Mouse (Mus musculus) heart, postnatal 10 days (tissue): ENCODE results near the gene Chrnb1. TPM values are rescaled to one million over a fixed set of nuclear protein-coding genes. Genes with fewer than 3 reads are reported as not detected.

Experiments used
- DNase-seq, 2 experiments: peaks; one replicate each; pipeline ENCODE4 v3.0.0; 2021
- intact Hi-C: fragments of 180-260 bp; cut with DNase I; formaldehyde crosslinking; loops from one replicate; pipeline ENCODE4 v1.15.1; 2025
- total RNA-seq, 2 experiments: library from RNA; stranded (reverse); gene quantifications; 2 replicates each; pipeline ENCODE4 v1.2.3; 2021

The Chrnb1 gene
- total RNA-seq, 2 experiments from 2014 or later: 5.8 to 7.1 TPM

- intact Hi-C loops: loop anchor here (5.0 kb wide), 1 partner anchor 238 kb away; the partner anchor contains the start of gene Gabarap
- DNase-seq: peak; percentile 68 to 78
Observed at GRCm38 (mm10) chr11:69754701-69755100, 41.0 kb downstream of the Chrnb1 start.

- intact Hi-C loops: no loop called here
- DNase-seq: no peak
Observed at GRCm38 (mm10) chr11:69754233-69754632, 41.5 kb downstream of the Chrnb1 start.

GRCm38 (mm10) chr11:69752686-69753085 lies 43.1 kb downstream of the Chrnb1 start:
- intact Hi-C loops: no loop called here
- no peak for DNase-seq

GRCm38 (mm10) chr11:69751635-69752034 lies 44.1 kb downstream of the Chrnb1 start:
- intact Hi-C loops: no loop called here
- no peak for DNase-seq

Other genes starting within 250 kb of the Chrnb1 start
- gene Dnah2, start 246.8 kb downstream of the Chrnb1 start, total RNA-seq: under 1 TPM; 0.02 to 0.10 TPM
- gene Efnb3, start 235.7 kb downstream of the Chrnb1 start, total RNA-seq: 100 to 1,000 TPM in 1 of 2 experiments, 10 to 100 TPM in 1; 97.6 to 115 TPM
- 1 to 10 TPM; 5.9 to 6.8 TPM for gene Wrap53, start 215.7 kb downstream of the Chrnb1 start, total RNA-seq
- 10 to 100 TPM; 32.5 to 45.2 TPM for gene Trp53, start 215.6 kb downstream of the Chrnb1 start, total RNA-seq
- gene Atp1b2, start 190.0 kb downstream of the Chrnb1 start, total RNA-seq: 10 to 100 TPM; 29.9 to 36.5 TPM
- gene Shbg, start 178.0 kb downstream of the Chrnb1 start, total RNA-seq: not detected
- gene Sat2, start 173.9 kb downstream of the Chrnb1 start, total RNA-seq: 1 to 10 TPM; 4.3 to 4.7 TPM
- gene Fxr2, start 163.0 kb downstream of the Chrnb1 start, total RNA-seq: 10 to 100 TPM; 72.1 to 78.7 TPM
- gene Sox15, start 140.6 kb downstream of the Chrnb1 start, total RNA-seq: not detected
- 10 to 100 TPM; 33.1 to 33.7 TPM for gene Mpdu1, start 133.3 kb downstream of the Chrnb1 start, total RNA-seq
- gene Cd68, start 129.8 kb downstream of the Chrnb1 start, total RNA-seq: 1 to 10 TPM; 5.8 to 7.8 TPM
- 100 to 1,000 TPM; 389 to 397 TPM for gene Eif4a1, start 123.5 kb downstream of the Chrnb1 start, total RNA-seq
- 10 to 100 TPM; 48.9 to 49.6 TPM for gene Senp3, start 113.9 kb downstream of the Chrnb1 start, total RNA-seq
- 1 to 10 TPM; 2.1 to 2.4 TPM for gene Tnfsf13, start 110.2 kb downstream of the Chrnb1 start, total RNA-seq
- 10 to 100 TPM; 19.6 to 20.3 TPM for gene Tnfsf12, start 100.1 kb downstream of the Chrnb1 start, total RNA-seq
- gene Tnfsfm13, start 99.8 kb downstream of the Chrnb1 start, total RNA-seq: 1 to 10 TPM; 5.1 to 5.2 TPM
- gene Polr2a, start 37.3 kb downstream of the Chrnb1 start, total RNA-seq: 10 to 100 TPM; 44.5 to 47.5 TPM
- gene Slc35g3, start 34.0 kb downstream of the Chrnb1 start, total RNA-seq: under 1 TPM; 0.17 to 0.40 TPM
- gene Zbtb4, start 30.0 kb downstream of the Chrnb1 start, total RNA-seq: 10 to 100 TPM; 42.2 to 43.9 TPM
- 1 to 10 TPM; 1.9 to 3.5 TPM for gene Fgf11, start 5.9 kb upstream of the Chrnb1 start, total RNA-seq
- 1 to 10 TPM in 1 of 2 experiments, under 1 TPM in 1; 0.94 to 1.2 TPM for gene Tmem102, start 9.7 kb upstream of the Chrnb1 start, total RNA-seq
- not detected for gene Gm39566, start 19.4 kb upstream of the Chrnb1 start, total RNA-seq
- not detected for gene Spem2, start 22.5 kb upstream of the Chrnb1 start, total RNA-seq
- not detected for gene Spem1, start 26.2 kb upstream of the Chrnb1 start, total RNA-seq
- 10 to 100 TPM; 13.6 TPM for gene Nlgn2, start 41.8 kb upstream of the Chrnb1 start, total RNA-seq
- gene Tmem256, start 42.6 kb upstream of the Chrnb1 start, total RNA-seq: 100 to 1,000 TPM; 130 to 151 TPM
- gene Plscr3, start 50.4 kb upstream of the Chrnb1 start, total RNA-seq: 10 to 100 TPM; 52.5 to 59.7 TPM
- not detected for gene Tnk1, start 62.8 kb upstream of the Chrnb1 start, total RNA-seq
- gene Tmem95, start 82.1 kb upstream of the Chrnb1 start, total RNA-seq: not detected
- gene Kctd11, start 85.5 kb upstream of the Chrnb1 start, total RNA-seq: 1 to 10 TPM; 3.0 to 3.5 TPM
- 1 to 10 TPM; 2.7 to 3.0 TPM for gene Acap1, start 99.6 kb upstream of the Chrnb1 start, total RNA-seq
- 1 to 10 TPM; 2.1 to 2.7 TPM for gene 2810408A11Rik, start 105.0 kb upstream of the Chrnb1 start, total RNA-seq
- 10 to 100 TPM; 39.2 to 39.9 TPM for gene Neurl4, start 105.1 kb upstream of the Chrnb1 start, total RNA-seq
- 10 to 100 TPM; 29.4 to 30.5 TPM for gene Gps2, start 117.9 kb upstream of the Chrnb1 start, total RNA-seq
- 100 to 1,000 TPM; 488 to 490 TPM for gene Eif5a, start 126.0 kb upstream of the Chrnb1 start, total RNA-seq
- gene Ybx2, start 139.9 kb upstream of the Chrnb1 start, total RNA-seq: 10 to 100 TPM; 22.7 to 25.7 TPM
- gene Slc2a4, start 152.2 kb upstream of the Chrnb1 start, total RNA-seq: 100 to 1,000 TPM; 135 to 144 TPM
- gene Cldn7, start 168.8 kb upstream of the Chrnb1 start, total RNA-seq: not detected
- gene Ctdnep1, start 185.2 kb upstream of the Chrnb1 start, total RNA-seq: 100 to 1,000 TPM; 144 to 159 TPM
- 10 to 100 TPM; 60.7 to 64.6 TPM for gene Elp5, start 186.6 kb upstream of the Chrnb1 start, total RNA-seq
- 100 to 1,000 TPM; 275 to 295 TPM for gene Gabarap, start 195.2 kb upstream of the Chrnb1 start, total RNA-seq
- gene Phf23, start 199.8 kb upstream of the Chrnb1 start, total RNA-seq: 10 to 100 TPM; 23.1 to 27.7 TPM
- 10 to 100 TPM in 1 of 2 experiments, 1 to 10 TPM in 1; 8.6 to 11.8 TPM for gene Dvl2, start 204.7 kb upstream of the Chrnb1 start, total RNA-seq
- gene Acadvl, start 219.5 kb upstream of the Chrnb1 start, total RNA-seq: 1,000 to 10,000 TPM; 1,260 to 1,282 TPM
- gene Dlg4, start 221.0 kb upstream of the Chrnb1 start, total RNA-seq: 10 to 100 TPM; 11.5 to 12.0 TPM